Mouse (Mus musculus) heart, postnatal 25 days (tissue): ENCODE results near the gene Gm20388. TPM values are rescaled to one million over a fixed set of nuclear protein-coding genes. Genes with fewer than 3 reads are reported as not detected.
A peak's percentile ranks its signal among the peaks of the same experiment; 100 is the strongest.
"Not testable (repeated sequence)": the region's sequence is repeated elsewhere in the genome, so short reads cannot be mapped to it uniquely, and the experiment has no call there.

Experiments
- DNase-seq: peaks from one replicate; pipeline ENCODE4 v3.0.0; 2022; ENCODE audit warnings: low spot score
- intact Hi-C: fragments of 180-260 bp; cut with DNase I; formaldehyde crosslinking; loops from one replicate; pipeline ENCODE4 v1.15.1; 2025
- total RNA-seq, 2 experiments: library from RNA; stranded (reverse); gene quantifications; 2 replicates each; pipeline ENCODE4 v1.2.3; 2021

Gene Gm20388
- total RNA-seq, 2 experiments from 2014 or later = 2.7 TPM; not detected in 1

DNA sequence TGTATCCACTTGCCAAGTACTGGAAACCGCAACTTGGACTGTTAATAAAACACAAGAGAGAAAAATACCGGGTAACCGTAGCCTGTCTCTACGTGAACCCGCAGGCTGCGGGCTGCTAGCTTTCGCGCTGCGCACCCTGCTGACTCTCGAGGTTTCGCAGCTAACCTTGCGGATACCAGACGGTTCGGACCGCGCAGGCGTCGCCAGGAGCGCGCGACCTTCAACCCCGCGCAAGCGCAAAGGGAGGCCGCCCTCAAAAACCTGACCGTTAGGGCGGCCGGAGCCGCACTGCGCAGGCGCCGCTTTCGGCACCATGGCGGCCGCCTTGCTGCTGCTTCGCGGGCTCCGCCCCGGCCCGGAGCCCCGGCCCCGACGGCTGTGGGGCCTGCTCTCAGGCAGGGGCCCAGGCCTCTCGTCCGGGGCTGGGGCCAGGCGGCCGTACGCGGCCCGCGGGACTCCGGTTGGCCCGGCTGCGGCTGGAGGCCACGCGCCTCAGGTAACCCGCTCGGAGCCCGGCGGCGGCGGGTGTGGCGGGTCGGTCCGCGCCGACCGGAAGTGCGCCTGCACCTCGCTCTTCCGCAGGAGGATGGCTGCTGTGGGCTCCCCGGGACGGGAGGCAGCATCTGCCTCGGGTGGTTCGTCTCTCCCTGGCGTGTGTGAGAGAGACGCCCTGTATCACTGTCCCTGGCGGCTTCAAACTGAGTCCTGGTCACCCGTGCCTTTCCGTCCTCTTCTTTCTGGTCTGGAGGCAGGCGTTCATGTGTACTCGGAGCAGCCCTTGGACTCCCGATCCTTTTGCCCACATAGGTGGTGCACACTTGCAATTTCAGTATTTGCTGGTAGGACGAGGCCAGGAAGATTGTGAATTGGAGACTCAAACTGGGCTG lies 3154.8 kb downstream of the Gm20388 start:
- intact Hi-C loops = loop anchor here (2.0 to 10.0 kb wide), 4 partner anchors 23 to 381 kb away; partner anchors contain the start of genes Ankrd11 and Rpl13
- peak; percentile 92 for DNase-seq

DNA sequence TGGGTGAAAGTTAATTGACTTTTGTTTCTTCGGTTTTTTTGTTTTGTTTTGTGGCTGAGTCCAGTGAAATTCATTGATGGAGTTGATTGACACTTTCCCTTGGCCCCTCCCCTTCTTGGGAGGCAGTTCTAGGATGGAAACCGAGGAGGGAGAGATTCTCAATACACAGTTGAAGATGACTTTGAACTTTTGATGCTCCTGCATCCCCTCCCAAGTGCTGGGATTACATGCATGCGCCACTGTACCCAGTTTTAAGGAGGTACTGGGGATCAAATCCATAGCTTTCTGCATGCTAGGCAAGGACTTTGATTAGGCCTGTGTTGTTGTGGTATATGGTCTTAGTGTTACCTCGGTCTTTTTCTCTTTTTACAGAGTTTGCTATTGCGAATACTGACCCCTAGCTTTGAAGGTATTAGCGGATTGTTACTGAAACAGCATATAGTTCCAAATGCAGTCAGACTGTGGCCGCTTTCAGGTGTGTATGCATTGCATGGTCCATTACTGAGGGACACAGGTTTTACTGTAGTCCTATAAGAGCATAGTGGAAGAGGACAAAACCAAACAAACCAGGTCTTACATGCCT lies 3155.6 kb downstream of the Gm20388 start:
- DNase-seq = no peak
- intact Hi-C loops = loop anchor here (5.0 to 10.0 kb wide), 3 partner anchors 36 to 381 kb away; partner anchors contain the start of gene Rpl13

GRCm38 (mm10) chr8:123071176-123071575 lies 3160.5 kb downstream of the Gm20388 start:
- intact Hi-C loops = no loop called here
- no peak for DNase-seq

DNA sequence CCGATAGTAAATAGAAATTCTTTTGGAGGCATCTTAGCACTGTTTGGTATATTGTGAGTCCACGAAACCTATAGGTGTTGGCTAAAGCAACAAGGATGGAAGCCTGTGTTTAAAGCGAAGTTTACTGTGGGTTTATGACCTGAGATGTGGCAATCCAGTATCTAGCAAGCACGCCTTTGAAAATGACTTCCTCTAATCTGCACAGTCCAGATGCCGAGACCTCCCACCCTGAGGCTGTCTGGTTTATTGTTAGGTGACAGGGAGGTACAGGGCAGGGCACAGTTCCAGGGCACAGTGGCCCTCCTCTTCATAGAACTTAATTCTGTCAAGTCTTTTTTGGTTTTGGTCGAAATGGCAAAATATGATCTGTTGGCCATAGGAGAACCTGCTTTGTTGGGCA lies 3166.6 kb downstream of the Gm20388 start:
- intact Hi-C loops = no loop called here
- no peak for DNase-seq

DNA sequence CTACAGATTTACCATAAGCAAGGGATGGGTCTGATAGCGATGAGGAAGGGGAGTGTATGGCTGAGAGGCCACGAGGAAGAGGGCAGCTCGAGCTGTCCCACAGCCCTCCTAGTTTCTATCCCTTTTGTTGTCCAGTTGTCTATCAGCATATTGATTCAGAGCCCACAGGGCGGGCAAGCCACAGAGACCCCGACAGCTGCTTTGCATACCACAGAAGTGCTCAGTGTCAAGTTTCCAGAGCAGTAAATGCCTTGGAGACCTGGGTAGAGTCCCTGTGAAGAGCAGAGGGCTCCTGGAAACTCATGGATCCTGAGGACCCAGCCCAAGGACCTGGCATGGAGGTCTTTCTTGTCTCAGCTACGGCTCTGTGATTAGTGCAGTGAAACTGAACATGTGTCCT lies 3172.4 kb downstream of the Gm20388 start:
- intact Hi-C loops = no loop called here
- no peak for DNase-seq

GRCm38 (mm10) chr8:123083610-123084009 lies 3173.0 kb downstream of the Gm20388 start:
- intact Hi-C loops = no loop called here
- DNase-seq = no peak

DNA sequence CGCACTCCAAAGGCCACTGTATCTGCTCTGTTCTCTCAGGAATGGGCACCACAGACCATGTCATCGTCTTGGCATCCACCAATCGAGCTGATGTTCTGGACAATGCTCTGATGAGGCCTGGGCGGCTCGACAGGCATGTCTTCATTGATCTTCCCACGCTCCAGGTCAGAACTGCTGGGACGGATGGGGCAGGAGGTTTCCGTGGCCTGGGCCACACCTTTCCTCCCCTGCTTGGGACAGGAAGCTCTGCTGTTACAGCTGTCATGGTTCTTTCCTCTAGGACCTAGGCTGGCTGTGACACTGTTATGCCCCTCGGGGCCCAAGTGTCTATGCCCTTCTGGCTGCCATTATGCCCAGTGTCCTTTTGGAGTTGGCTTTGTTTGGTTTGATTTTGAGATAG lies 3176.6 kb downstream of the Gm20388 start:
- intact Hi-C loops = no loop called here
- DNase-seq = no peak

DNA sequence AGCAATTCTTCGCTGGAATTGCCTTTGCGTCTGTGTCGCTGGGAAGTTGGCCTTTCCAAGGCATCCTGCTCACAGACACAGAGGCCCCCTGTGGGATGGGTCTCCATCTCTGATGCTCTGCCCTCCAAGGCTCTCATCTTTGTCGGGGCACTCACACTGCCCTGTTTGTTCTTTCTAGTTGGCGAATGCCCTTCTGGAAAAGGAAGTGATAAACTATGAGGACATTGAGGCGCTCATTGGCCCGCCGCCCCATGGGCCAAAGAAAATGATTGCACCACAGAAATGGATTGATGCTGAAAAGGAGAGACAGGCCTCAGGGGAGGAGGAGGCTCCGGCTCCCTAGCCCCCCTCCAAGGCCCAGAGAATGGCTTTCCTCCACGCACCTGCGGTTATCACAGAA lies 3186.6 kb downstream of the Gm20388 start:
- DNase-seq = no peak
- intact Hi-C loops = no loop called here

GRCm38 (mm10) chr8:123097786-123098584 lies 3187.3 kb downstream of the Gm20388 start:
- no peak for DNase-seq
- intact Hi-C loops = no loop called here

GRCm38 (mm10) chr8:123100288-123100687 lies 3189.6 kb downstream of the Gm20388 start:
- no peak for DNase-seq
- intact Hi-C loops = loop anchor here (5.0 kb wide), 1 partner anchor 33 kb away; no protein-coding TSS in a partner anchor

DNA sequence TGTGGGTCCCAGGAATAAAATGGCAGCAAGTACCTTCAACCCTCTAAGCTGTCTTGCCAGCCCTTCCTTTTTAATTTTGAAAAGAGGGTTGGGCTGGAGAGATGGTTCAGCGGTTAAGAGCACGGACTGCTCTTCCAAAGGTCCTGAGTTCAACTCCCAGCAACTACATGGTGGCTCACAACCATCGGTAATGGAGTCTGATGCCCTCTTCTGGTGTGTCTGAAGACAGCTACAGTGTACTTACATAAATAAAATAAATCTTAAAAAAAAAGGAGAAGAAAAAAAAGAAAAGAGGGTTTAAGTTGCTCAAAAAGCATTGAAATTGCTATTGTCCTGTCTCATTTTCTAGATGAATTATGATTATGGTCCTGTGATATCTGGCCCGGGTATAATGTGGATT lies 3190.6 kb downstream of the Gm20388 start:
- no peak for DNase-seq
- intact Hi-C loops = loop anchor here (5.0 kb wide), 1 partner anchor 34 kb away; no protein-coding TSS in a partner anchor

- intact Hi-C loops = loop anchor here (5.0 kb wide), 1 partner anchor 35 kb away; no protein-coding TSS in a partner anchor
- DNase-seq = peak; percentile 95
Measured at GRCm38 (mm10) chr8:123101735-123102685, 3191.4 kb downstream of the Gm20388 start, which contains the start of gene Rpl13. Gene Rpl13, plus strand, starts transcription at chr8:123102350.

DNA sequence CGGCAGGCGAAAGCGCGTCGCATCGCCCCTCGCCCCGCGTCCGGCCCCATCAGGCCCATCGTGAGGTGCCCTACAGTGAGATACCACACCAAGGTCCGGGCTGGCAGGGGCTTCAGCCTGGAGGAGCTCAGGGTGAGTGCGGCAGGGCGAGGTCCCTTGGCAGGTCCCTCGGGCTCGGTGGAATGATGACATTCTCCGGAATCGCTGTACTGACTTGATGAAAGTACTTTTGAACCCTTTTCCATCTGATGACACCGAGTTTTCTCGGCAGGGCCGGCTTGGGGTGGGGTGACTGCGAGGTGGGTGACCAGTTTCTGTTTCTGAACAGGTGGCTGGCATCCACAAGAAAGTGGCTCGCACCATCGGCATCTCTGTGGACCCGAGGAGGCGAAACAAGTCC lies 3192.2 kb downstream of the Gm20388 start:
- intact Hi-C loops = loop anchor here (5.0 kb wide), 1 partner anchor 36 kb away; no protein-coding TSS in a partner anchor
- not testable (repeated sequence) for DNase-seq

DNA sequence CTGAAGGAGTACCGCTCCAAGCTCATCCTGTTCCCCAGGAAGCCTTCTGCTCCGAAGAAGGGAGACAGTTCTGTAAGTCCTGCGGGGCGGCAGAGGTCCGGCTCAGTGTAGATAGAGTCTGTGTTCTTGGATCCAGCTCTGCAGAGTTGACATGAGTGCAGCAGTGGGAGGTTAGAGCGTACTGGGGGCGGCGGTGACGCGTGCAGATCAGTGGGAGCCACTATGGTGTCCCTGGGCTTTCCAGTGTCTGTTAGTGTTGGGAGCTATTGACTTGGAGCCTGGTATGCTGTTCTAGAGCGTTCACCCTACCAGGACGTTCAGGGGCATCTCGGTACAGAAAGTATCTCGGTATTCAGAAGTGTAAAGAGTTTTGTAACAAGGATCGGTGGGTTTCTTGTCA lies 3192.6 kb downstream of the Gm20388 start:
- DNase-seq = no peak
- intact Hi-C loops = loop anchor here (5.0 kb wide), 1 partner anchor 36 kb away; no protein-coding TSS in a partner anchor

DNA sequence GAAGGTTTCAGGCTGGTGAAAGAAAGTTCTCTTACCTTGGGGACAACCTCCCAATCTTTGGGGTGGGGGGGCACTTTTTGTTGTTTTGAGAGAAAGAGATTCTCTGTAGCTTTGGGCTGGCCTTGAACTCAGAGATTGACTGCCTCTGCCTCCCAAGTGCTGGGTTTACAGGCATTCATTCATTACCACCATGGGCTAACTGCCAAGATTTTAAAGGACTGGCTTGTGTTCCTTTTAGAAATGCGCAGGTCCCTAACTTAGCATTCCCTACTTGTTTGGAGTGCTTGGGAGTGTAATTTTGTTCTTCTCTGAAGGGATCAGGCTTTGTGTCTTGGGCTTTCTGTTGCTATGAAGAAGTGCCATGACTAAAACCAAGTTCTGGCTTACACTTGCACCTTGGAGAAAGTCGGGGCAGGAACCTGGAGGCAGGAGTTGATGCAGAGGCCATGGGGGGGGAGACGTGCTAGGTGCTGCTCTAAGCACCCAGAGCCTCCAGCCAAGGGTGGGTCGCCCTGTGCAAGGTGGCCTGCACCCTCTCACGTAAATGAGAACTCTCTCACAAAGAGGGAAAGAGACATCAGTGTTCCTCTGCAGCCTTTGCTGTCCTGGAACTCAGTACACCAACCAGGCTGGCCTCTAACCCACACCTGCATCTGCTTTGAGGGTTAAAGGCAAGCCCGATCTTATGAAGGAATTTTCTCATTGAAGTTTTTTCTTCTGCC lies 3193.6 kb downstream of the Gm20388 start:
- intact Hi-C loops = loop anchor here (2.0 to 5.0 kb wide), 2 partner anchors 37 to 197 kb away; no protein-coding TSS in a partner anchor

DNA sequence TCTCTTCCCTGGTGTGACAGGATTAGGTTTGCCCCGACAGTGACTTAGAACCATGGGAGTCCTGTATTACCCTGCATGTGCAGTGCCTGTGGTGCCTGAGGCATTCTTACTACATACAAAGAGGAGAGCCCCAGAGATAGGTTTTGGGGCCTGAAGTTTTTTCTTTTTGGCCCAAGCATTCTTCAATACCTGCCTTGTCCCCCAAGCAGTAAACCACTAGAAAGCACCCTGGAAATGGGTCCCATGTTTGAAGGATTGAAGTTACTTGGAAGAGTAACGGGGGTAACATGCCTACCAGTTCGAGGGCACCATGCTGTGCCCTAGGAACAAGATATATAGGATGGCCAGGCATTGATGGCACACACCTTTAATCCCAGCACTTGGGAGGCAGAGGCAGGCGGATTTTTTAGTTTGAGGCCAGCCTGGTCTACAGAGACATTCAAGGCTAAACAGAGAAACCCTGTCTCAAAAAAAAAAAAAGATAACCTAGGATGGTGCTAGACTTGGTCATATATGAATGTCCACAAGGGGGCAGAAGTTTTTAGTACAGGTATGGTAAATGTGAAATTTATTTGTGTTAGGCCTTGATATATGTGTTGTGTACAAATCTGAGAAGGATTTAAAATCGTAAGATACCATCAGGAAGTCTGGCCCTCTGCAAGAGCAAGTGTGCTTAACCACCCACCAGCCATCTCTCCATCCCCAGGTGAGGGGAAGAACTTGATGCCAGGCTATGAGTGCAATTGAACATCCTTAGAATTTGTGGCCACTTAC lies 3195.1 kb downstream of the Gm20388 start:
- intact Hi-C loops = loop anchor here (1.0 to 5.0 kb wide), 3 partner anchors 82 to 199 kb away; partner anchors contain the start of gene Dpep1
- no peak for DNase-seq

More for the DNA sequence above, 3193.6 kb downstream of the Gm20388 start:
- no peak for DNase-seq

- no peak for DNase-seq
- intact Hi-C loops = loop anchor here (1.0 to 5.0 kb wide), 2 partner anchors 81 to 96 kb away; partner anchors contain the start of gene Dpep1
Measured at GRCm38 (mm10) chr8:123106531-123106930, 3195.9 kb downstream of the Gm20388 start.
